Mouse (Mus musculus) kidney, adult 9 months (tissue): ENCODE data around the gene Dxo.
"Not testable (repeated sequence)": the region's sequence is repeated elsewhere in the genome, so short reads cannot be mapped to it uniquely, and the experiment has no call there.

Source experiments
- DNase-seq: peaks from one replicate; pipeline ENCODE4 v3.0.0; 2022

Dxo gene

GRCm38 (mm10) chr17:34836856-34837221, at the start of gene Dxo, which contains the start of gene Stk19:
Gene Dxo, plus strand, starts transcription at chr17:34837019.
Gene Stk19, minus strand, starts transcription at chr17:34836945.
- peak; percentile 96 for DNase-seq

DNA sequence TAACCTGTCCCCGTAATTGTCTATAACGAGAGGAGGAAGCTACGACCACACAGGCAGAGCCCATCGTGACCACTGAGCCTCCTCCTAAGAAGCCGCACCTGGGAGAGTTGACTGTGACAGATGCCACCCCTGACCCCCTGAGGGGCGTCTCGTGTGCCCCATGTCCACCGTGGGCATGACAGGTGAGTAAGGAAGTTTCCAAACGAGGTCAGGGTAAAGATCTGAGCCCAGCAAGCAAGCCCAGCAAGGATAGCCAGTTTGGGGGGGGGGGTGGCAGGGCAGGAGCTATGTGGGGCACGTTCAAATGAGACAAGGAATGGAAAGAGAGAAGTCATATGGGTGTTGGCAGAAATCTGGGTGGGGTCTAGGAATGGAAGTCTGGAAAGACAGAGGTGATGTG, 41.8 kb upstream of the Dxo start:
- DNase-seq, result no peak

GRCm38 (mm10) chr17:34795633-34796032, 41.2 kb upstream of the Dxo start:
- DNase-seq, result peak; percentile 59

- peak; percentile 11 for DNase-seq
These were observed 40.3 kb upstream of the Dxo start for GRCm38 (mm10) chr17:34796311-34797140.

DNA sequence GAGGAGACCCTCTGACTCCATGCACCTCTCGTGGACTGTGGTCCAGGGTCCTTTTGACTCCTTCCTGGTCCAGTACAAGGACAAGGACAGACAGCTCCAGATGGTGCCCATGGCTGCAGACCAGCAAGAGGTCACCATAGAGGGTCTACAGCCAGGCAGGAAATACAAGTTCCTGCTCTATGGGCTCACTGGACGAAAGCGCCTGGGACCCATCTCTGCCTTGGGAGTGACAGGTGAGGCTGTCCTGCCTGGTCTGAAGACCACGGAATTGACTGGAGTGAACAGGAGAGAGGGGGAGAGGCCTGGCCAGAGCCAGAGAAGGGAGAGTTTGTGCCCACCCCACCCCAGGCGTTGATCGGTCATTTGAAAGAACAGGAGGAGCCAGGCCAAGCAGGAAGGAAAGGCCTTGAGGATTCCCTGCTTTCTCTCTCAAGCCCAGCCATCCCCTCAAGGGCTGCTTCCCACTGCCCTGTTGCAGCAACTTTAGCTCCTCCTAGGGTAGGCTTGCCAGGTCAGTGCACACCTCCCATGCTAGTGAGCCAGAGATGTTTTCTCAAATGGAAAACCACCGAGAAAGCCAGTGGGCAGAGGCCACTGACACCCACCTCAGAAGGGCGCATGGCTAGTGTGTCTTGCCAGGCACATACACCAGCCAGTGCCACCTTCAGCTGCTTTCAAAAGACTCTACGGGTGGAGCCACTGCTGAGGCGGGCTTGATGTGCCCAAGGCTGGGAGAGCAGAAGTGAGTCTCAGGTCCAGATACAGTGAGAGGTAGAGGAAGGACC, 39.4 kb upstream of the Dxo start:
- not testable (repeated sequence) for DNase-seq

- not testable (repeated sequence) for DNase-seq
These were observed 38.7 kb upstream of the Dxo start for GRCm38 (mm10) chr17:34798071-34798470.

GRCm38 (mm10) chr17:34798866-34799530, 37.8 kb upstream of the Dxo start:
- DNase-seq, result no peak

DNA sequence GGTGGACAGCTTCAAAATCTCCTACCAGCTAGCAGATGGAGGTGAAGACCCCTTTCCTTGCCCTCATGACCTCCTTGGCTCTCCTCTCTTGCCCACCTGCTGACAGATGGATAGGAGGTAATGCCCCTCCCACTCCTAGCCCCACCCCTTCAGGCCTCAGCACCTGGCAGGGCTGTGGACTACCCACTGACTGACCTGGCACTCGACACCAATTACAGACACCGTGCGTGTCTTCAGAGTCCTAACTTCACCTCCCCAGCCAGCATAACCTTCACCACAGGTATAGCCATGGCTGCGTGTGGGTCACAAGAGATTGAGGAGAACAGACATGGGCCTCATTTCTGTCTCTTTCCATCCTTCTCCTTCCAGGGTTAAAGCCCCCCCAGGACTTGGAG, 37.3 kb upstream of the Dxo start:
- DNase-seq, result no peak

DNA sequence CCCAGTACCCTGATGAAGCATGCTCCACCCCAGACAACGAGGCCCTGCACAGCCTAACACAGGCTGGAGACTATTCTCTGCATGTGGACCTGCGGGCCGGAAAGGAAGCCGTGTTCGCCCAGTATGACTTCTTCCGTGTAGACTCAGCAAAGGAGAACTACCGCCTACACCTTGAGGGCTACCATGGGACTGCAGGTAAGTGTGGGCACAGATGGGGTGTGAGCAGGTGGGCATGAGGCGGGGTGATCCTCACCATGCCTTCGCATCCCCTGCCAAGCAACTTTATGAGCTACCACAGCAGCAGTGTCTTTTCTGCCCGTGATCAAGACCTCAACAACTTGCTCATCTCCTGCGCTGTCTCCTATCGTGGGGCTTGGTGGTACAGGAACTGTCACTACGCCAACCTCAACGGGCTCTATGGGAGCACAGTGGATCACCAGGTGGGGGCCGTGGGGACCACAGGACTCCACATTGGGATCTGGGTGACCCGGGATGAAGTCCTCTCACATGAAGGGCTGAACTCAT, 36.0 kb upstream of the Dxo start:
- not testable (repeated sequence) for DNase-seq

- not testable (repeated sequence) for DNase-seq
These were observed 34.1 kb upstream of the Dxo start for GRCm38 (mm10) chr17:34802756-34803155.

DNA sequence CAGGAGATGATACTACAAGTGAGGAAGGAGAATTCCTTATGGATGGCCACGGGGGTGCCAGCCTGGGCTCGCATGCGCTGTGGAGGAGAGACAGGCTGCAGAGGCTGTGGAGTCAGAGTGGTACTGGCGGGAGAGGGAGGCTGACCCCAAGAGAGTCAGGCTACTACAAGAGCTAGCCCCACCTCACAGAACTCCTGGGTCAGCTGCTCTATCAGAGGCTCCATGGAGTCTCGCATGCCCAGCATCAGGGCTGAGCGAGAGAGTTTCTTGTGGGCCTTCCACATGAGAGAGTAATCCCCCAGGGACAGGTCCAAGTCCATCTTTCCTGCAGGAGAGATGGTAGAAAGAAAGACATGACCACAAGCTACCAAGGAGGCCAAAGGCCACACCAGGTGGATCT, 33.5 kb upstream of the Dxo start:
- not testable (repeated sequence) for DNase-seq

- not testable (repeated sequence) for DNase-seq
These were observed 32.5 kb upstream of the Dxo start, which contains the start of gene Cyp21a1 for GRCm38 (mm10) chr17:34804301-34804700. Gene Cyp21a1, minus strand, starts transcription at chr17:34804561.

DNA sequence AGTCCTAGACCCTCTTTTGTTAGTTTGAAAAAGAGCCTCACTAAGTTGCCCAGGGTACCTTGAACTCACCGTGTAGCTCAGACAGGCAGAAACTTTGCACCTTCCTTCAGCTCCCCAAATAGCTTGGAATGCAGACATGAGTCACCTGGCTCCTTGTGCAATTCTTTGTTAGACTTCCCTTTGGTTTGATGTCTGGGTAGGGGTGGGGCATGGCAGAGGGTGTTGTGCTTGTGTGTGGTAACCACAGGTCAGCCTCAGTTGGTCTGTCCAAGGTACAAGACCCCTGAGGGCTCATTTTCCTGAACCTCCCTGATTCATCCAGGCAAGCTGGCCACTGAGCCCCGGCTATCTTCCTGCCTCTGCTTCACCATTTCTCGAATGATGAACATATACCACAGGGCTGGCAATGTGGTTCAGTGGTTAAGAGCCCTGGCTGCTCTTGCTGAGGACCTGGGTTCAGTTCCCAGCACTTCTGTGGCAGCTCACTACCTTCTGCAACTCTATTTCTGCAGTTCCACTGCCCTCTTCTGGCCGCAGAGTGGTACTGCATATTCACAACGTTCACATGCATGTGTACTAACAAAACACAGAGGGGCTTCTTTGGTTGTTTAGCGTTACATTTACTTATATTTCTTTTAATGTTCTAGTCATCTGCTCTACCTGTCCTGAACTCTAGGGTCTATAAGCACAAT, 31.8 kb upstream of the Dxo start:
- DNase-seq, result no peak

GRCm38 (mm10) chr17:34807176-34807575, 29.6 kb upstream of the Dxo start:
- DNase-seq, result no peak

DNA sequence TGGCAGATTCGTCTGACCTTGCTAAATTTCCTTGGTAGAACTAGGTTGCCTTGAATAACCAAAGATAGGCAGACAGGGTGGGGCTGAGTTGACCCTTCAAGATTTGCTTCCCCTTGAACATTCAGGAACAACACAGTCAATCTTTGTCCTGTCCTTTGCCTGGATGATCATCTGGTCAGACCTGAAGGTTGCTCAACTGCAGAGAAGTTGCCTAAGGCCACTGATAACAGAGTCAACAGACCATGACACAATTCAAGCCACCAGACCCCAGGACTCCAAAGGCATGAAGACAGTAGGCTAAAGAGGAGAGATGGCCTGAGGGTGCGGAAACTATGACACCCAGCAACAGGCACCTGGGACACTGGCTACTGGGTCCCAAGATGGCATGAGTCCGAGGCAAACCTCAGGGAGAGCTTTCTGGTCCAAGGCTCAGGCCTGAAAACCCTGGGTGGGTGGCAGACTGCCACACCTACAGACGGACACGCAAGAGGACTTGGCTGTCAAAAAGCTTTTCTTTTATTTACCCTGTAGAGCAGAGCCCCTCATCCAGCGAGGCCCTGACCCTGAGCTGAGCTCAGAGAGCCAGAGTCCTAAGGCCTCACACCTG, 28.1 kb upstream of the Dxo start:
- DNase-seq, result no peak

DNA sequence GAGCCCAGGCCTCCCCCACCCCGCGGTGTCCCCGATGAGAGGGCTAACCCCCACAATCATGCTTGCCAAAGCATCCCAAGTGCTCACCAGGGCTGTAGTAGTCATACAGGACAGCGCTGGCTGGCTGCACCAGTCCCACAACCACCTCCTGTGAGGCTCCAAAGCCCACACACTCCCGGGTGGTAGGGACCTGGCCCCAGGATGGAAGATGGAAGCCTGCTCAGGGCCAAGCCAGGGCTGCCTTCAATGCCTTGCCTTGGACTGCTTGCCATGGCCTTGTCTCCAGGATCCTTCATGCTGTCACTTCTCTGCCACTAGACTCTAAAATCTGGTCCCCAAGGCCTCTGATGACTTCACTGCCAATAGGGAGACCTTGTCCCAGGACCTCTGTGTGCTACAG, 26.4 kb upstream of the Dxo start:
- DNase-seq, result not testable (repeated sequence)

- DNase-seq, result not testable (repeated sequence)
These were observed 26.0 kb upstream of the Dxo start for GRCm38 (mm10) chr17:34810811-34811210.

DNA sequence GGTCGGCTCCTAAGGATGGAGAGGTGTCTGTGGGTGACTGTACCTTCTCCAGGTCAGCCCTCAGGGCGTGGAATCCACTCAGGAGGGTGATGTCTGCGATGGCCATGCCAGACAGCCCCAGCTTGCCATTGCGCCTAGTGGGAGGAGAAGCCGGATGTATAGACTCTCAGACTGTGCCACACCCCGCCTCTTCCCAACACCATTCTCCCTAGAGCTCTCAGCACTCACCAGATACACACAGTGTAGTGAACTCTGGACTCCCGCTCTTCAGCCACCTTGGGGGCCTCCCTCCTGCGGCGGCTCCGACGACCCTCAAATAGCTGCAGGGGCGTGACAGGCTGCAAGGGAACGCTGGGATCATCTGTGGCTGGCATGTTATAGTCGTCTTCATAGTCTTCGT, 25.5 kb upstream of the Dxo start:
- no peak for DNase-seq

DNA sequence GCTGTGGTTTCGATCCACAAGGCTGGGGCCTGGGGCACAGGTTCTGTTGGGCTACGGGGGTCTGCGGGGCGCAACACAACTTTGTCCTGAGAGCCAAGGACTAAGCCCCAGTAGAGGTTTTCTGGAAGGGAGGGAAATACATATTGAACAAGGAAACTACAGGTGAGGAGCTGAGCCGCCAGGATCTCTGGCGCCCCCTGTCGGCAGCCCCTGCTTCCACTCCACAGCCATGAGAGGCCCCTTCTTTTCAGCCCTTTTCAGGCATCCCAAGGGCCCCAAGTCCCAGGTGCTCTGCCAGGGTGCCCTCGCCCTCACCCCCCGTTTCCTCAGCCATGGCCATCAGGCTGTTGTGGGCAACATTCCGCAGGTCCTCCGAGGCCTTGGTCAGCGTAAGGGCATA, 23.1 kb upstream of the Dxo start:
- not testable (repeated sequence) for DNase-seq

GRCm38 (mm10) chr17:34814818-34815370, 21.9 kb upstream of the Dxo start:
- DNase-seq, result peak; percentile 51

- not testable (repeated sequence) for DNase-seq
These were observed 6.0 kb upstream of the Dxo start for GRCm38 (mm10) chr17:34830776-34831175.
